Mouse (Mus musculus) heart, postnatal 10 days (tissue): Measurements from ENCODE around the gene Parvg. TPM values are rescaled to one million over a fixed set of nuclear protein-coding genes. Genes with fewer than 3 reads are reported as not detected.

Source experiments
- DNase-seq, 2 experiments: peaks; one replicate each; pipeline ENCODE4 v3.0.0; 2021
- intact Hi-C: fragments of 180-260 bp; cut with DNase I; formaldehyde crosslinking; loops from one replicate; pipeline ENCODE4 v1.15.1; 2025
- total RNA-seq, 2 experiments: library from RNA; stranded (reverse); gene quantifications; 2 replicates each; pipeline ENCODE4 v1.2.3; 2021

Parvg gene
- total RNA-seq, 2 experiments from 2014 or later, result 1.7 to 2.5 TPM

DNA sequence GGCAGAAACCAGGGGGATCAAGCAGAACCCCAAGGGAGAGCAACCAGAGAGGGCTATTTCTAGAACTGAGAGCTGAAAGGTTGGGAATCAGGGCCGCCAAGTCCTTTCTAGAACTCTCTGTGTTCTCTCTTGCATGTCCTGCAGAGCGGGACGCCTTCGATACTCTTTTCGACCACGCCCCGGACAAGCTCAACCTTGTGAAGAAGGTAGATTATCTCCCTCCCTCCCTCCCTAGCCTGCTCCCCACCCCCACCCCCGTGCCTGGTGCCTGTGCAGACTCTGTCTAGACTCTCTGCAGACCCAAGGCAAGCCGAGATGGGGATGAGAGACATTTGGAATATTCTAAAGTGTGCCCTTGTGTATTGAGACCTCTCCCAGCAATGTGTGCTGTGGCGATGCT lies 20.6 kb upstream of the Parvg start:
- intact Hi-C loops, result no loop called here
- DNase-seq, result no peak

DNA sequence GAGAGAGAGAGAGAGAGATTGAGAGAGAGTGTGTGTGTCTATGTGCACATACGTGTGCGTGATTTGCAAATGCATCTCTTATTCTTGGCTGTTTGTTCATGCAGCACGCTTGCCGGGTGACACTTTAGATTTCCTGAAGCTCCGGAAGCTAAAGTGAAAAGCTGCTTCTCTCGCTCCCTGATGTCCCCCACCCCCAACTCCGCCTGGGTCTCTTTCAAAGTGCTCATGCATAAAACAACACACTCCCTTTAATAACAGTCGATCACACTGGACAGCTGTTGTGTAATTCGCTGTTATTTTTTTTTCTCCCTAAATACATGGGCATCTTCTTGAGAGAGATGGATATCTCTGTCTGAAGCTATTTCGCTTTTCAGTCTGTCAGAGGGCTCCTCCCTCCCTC lies 18.5 kb upstream of the Parvg start:
- no peak for DNase-seq
- intact Hi-C loops, result no loop called here

DNA sequence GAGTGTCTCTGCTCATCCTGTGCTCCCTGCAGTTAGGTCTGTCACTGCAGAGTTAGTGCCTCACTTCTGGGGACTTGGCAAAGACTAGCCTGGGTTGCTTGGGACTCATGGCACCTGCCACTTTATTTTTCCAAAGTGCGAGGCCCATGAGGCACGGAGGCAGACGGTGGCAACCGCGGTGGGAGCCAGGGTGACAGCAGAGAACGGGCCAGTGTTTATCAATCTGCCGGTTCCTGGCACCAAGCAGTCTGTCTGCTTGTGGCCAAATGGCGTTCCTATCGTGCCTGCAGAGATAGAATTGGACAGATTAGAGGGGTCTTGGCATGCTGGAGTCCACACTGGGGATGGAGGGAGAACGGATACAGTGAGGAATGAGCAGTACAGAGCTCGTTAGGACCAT lies 13.6 kb upstream of the Parvg start:
- peak; percentile 45 to 53 for DNase-seq
- intact Hi-C loops, result no loop called here

DNA sequence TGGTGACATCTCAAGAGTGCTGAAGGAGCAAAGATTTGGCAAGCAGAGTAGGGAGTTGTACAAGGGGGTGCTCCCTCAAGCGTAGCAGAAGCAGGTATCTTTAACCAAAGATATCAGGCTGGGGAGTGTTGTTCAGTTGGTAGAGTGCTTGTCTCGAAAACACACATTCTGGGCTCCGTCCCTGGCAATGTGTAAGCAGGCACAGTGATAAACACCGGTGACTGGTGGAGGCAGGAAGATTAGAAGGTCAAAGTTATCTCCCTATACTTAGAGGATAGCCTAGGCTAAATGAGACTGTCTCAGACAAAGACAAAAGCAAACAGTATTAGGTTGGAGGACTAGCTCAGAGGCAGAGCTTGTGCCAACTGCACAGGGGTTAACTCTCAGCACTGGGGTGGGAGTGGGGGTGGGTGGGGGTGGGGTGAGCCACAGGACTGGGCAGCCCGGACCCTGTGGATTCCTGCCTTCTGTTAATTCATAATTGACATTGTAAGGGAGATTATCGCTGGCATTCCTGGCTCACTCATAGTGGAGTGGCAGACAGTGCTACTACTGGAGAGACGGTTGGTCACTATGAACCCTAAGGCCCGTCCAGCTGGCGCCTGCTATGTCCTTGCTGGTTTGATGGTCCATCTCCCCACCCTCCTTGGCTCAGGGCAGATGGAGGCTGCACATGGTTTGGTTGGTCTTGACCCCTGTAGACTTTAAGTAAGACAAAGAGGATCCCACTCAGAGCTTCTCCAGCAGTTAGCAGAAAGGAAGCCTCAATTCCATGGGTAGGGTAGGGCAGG lies 12.3 kb upstream of the Parvg start:
- DNase-seq, result peak in 1 of 2 experiments; percentile 42
- intact Hi-C loops, result no loop called here

DNA sequence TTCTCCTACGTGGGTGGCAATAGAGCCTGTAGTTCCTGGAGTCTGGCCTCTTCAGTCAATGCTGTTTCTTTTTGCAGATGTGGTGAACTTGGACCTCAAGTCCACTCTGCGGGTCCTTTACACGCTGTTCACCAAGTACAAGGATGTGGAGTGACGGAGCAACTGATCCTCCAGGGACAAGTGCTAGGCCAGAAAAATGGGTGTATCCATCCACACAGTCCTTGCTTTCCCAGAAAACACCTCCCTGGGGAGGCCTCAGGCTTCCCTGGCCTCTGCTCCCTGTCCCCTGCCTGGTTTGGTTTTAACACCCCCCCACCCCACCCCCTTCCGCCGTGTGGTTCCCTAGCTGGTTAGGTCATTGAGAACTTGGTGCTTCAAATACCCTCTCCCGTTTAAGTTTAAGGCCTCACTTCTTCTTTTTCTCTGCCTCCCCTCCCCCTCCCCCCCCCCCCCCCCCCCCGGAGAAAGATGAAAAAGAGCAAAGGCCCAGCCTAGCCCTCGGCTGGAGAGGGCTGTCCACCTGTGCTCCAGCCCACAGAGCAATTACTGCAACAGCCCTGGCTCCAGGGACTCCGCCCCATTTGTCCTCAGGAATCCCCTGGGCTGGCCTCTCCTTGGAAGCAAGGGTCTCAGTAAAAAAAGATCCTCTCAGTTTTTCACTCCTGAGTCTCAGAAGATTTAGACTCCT lies 10.8 kb upstream of the Parvg start:
- DNase-seq, result no peak
- intact Hi-C loops, result no loop called here

DNA sequence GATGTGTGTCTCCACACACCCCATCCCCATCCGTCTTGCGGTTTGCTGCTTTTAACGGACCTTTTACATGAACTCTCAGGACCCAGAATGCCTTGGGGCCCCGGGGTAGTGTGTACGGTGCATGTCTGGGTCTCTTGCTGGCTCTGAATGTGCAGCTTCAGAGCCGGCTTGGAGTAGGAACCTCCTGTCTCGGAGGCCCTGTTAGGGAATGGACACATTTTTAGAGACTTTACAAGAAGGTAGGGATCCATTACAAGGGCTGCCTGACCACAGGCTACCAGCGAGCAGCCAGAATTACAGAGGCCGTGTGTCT lies 10.3 kb upstream of the Parvg start:
- intact Hi-C loops, result no loop called here
- DNase-seq, result peak in 1 of 2 experiments; percentile 31

DNA sequence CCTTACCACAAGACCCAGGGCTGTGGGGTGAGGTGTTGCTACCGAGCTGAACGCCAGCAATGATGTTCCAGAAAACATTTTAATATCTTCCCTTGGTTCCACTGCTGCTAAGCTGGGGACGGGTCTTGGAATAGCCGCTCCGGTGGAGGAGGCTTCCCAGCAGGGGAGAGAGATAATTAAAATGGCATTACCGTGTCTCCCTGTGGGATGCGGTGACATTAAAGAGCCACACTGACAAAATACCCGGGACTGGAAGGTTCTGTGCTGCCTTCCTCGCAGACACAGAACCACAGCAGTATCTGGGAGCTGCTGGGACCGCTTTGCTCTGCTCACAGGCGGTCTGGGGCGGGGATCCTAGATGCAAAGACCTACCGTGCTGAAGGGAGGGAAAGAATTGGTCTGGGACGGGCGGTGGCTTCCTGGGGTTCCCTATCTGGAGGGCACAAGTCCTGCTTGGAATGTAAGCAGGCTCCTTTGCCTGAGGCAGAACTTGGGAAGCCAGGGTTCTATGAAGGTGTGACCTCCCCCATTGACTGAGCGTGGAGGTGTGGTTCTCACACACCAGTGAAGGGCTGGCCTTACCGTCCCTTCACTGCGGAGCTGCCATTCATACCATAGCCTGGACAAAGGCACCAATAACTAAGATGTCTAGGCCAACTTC lies 9.3 kb upstream of the Parvg start:
- intact Hi-C loops, result no loop called here

DNA sequence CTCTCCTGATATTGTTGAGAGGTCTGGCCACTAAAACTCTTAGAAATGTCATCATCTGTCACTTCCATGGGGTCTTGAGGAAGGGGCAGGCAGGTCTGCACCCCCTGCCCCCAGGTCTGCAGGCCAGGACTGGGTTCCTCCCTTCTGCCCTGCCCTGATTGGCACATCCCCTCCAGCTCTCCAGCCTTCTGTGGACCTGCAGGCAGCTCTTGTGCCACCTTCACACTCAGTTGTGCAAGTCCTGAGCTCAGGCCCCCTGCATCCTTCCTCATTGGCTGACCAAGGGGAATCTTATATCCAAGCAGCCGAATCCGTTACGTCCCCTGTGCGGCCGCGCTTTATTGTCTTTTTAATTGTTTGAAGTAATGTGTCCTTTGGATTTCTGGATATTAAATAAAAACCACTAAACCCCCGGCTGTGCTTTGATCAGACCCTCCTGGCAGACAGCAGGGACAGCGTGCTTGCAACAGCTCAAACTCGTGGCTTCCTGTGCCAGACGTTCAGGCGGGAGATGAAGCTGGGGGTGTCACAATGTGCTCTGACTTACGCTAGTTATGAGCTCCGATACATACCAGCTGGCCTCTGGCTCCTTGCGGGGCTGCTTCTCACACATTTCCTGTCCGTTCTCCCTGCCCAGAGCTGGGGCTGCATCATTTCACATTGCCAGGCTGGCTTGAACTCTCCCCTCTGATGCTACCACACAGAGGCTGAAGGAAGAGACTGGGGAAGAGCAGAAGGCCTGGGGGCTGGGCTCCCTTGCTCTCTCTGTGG lies 8.4 kb upstream of the Parvg start:
- peak; percentile 29 to 33 for DNase-seq
- intact Hi-C loops, result no loop called here

More for the DNA sequence above, 9.3 kb upstream of the Parvg start:
- no peak for DNase-seq

DNA sequence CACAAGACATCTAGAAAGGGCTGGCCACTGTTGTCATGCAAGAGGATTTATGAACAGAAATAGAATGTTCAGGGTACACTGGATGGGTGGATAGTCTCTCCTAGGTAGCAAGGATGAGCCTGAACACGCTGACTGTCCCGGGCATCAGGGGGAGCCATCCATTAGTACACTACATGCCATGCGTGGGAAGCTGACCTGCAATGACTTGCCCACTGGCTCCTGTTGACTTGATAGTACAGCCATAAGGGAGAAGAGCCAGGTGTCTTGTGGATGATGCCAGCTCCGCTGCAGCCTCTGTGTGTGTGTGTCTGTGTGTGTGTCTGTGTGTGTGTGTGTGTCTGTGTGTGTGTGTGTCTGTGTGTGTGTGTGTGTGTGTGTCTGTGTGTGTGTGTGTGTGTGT lies 4.4 kb upstream of the Parvg start:
- intact Hi-C loops, result no loop called here
- no peak for DNase-seq

DNA sequence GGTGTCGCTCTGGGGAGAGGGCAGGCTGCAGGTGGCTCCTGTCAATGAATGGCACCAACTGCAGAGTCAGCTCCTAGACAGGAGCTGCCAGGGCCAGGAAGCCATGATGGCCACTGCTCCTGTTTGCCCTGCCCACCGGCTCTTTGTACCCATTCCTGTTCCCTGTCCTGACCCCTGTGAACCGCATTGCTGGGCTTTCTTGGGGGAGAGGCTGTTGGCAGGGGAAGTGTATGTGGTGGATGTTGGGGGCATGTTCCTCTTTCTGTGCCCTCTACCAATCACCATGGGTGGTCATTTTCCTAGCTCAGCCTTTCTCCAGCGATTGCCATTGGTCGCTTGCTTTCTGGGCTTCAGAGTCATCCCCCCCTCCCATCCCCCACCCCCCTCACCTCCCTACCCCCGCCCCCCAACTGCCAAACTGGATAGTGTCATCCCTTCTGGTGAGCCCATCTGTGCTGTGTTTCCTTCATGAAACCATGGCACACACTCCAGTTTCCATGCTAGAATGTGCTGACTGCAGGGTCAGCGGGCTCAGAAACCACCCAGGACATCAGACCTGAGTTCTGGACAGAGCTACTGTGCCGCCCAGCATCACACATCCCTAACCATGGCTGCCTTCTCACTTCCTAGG lies 2.2 kb upstream of the Parvg start:
- no peak for DNase-seq
- intact Hi-C loops, result no loop called here

DNA sequence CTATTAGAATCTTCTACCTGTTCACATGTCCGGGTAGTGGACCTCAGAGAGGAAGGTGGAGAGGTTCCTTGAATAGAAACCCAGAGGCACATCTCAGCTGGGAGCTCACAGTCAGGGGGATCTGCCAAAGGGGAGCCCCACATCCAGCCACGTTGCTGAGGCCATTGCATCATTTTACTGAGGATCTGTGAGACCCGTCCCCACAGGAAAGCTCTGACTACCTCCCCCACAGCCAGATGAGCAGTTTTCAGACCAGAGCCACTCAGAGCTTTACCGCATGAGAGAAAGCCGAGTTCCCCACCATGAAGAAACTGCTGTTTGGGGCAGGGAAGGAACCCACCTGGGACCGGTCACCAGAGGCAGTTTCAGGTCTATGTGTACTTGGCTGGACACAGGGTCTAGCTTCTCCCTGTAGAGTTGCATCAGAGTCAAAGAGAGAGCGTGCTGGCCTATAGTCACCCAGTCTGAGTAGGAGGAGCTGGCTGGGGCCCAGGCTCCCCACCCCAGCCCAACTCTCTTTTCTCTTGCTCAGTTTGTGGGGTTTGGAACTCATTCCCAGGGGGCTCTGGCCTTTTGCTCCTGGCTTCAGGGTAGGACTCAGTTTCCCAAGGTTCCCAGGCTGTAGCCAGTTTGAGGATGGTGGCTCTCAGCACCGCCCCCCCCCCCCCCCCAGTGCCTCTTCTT lies 1.2 kb downstream of the Parvg start:
- intact Hi-C loops, result no loop called here
- no peak for DNase-seq

DNA sequence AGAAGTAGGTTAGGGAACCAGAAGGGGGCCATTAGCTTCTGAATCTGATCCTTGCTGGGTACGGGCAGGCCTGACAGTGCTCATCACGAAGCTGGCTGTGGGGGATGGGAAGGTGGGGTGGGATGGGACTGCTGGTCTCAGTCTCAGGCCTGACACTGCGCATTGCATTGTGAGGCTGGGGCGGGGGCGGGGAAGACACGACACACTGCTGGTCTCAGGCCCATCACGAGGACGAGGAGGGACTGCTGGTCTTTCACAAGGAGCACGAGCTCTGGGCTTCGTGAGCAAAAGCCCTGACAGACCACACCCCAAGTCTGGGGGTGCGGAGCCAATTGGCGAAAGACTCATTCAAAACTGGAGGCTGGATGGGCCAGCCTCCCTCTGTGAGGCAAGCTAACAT lies 1.9 kb downstream of the Parvg start:
- no peak for DNase-seq
- intact Hi-C loops, result no loop called here

DNA sequence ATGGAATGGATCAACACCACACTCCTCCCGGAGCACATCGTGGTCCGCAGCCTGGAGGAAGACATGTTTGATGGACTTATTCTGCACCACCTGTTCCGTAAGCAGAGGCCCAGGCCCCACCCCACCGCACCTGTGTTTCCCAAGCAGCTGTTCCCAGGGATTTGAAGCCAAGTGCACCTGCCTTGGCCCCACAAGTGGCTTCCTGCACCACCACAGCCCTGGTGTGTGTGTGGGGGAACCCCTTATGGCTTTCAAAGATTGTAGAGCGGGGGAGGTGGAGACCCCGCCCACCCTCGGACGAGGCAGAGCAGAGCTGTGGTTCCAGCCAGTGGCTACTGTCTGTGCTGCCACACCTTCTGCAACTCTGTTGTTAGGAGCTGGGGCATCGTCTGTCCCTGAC lies 5.0 kb downstream of the Parvg start:
- intact Hi-C loops, result no loop called here
- DNase-seq, result no peak

DNA sequence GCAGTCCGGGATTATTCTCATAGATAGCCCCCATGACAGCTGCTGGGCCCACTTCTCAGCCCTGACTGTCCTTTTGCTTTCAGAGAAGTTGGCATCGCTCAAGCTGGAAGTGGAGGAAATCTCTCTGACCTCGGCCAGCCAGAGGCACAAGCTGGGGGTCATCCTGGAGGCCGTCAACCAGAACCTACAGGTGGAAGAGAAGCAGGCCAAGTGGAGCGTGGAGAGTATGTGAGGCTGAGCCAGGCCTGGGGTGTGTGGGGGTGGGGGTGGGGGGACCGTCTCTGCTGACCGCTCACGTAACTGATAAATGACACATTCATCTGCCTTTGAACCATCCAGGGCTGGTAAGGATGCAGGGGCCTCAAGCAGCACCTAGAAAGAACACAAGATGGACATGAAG lies 6.1 kb downstream of the Parvg start:
- no peak for DNase-seq
- intact Hi-C loops, result no loop called here

DNA sequence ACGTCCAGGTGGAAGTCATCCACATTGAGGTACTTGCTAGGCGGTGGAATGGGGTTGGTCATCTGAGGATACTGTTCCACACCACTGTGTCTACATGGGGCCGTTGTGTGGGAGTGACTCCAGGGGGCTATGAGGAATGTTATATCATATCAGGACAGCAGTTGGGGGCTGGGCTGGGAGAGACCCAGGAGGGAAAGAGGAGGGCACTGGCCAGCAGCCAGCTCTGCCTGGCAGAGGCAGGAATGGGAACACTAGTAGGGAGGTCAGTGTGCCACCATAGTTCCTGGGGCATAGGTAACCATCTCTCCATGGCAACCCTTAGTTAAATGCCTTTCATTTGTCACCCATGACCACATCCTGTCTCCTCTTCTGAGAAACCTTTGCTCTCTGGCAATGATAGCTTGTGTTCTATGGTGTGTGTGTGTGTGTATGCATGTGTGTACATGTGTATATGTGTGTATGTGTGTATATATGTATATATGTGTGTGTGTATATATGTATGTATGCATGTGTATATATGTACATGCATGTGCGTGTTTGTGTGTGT lies 7.3 kb downstream of the Parvg start:
- DNase-seq, result no peak
- intact Hi-C loops, result no loop called here

DNA sequence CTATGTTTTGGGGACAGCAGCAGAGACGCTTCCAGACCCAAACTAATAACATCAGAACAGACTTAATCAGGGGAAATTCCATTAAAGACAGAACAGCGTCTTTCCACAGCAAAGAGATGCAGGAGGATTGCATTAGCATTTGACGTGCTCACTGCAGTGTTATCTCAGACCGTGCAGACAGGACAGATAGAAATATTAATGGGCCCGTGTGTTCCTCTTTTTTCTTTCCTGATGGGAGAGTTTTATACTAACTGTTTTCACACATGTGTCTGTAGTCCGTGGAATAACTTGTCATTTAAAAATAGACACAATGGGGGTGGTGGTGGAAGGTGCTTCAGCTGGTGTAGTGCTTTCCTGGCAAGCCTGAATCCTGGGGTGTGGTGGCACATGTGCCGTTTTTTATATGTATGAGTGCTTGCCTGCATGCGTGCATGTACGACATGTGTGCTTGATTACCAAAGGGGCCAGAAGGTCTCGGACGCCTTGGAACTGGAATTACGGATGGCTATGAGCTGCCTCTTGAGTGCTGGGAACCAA lies 12.5 kb downstream of the Parvg start:
- no peak for DNase-seq
- intact Hi-C loops, result no loop called here

DNA sequence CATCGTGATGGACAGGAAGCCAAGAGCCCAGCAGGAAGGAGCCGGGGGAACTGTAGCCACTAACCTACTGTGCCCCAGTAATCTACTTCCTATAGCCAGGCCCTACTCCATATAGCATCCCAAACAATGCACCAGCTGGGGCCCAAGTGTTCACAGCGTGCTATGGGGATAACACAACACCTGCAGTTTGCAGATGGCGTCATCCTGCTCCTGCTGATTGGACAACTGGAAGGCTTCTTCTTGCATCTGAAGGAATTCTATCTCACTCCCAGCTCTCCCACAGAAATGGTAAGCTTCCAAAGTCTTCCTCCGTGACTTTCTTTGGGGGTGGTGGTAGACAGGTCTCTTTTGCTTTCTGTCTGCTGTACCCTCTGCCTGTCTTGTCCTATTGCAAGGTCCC lies 13.8 kb downstream of the Parvg start:
- no peak for DNase-seq
- intact Hi-C loops, result no loop called here

DNA sequence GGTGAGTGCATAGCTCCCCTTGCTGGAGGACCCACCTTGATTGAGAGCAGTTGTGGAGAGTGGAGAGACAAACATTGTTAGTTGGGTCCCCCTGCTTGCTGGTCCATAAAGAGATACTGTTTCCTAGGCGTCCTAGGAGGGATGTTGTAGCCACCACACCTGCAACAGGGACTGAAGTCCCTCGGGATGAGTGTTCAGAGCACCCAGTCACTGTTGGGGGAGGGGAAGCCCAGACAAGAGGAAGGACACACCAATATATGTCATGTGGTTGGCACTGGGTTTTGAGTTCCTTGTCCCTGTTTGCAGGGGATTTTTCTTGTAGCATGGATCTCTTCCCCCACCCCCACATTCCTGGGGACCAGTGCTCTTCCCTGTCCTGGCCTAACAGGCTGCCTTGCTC lies 17.1 kb downstream of the Parvg start:
- DNase-seq, result no peak
- intact Hi-C loops, result no loop called here

DNA sequence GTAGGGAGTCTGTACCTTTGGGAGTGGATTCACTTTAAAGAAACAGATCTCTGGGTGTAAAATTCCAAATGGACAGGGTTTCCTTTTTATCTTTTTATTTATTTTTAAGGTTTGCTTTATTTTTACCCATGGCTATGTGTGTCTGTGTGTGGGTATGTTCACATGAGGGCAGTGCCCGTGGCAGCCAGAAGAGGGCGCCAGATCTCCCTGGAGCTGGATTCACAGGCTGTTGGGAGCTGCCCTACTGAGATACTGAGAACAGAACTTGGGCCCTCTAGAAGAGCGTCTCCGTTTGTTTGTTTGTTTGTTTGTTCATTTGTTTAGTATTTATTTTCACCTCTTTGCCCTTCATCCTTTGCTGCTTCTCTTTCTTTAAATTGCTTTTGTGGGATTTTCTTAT lies 24.9 kb downstream of the Parvg start:
- intact Hi-C loops, result no loop called here

More for the DNA sequence above, 24.9 kb downstream of the Parvg start:
- DNase-seq, result no peak
